1 mouse cellular context compared by ENCODE assay signal in the genomic region with DNA sequence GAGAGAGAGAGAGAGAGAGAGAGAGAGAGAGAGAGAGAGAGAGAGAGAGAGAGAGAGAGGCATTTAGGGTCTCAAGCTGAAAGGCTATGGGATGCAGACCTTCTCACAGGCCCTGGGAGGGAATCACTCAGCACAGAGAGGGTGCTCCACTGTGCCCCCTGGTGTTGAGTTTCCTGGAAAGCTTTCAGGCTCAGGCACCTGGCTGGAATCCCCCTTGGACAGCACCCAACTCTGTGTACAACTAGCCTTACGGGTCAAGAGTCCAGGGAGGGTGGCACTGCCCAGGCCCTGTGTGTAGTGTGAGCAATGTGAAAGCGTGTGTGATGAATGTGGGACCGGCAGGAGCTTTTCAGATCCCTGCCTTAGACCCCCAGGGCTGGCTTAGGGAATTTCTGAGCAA.
TF ChIP-seq lines count a peak whose summit lies in the region.

No protein-coding gene starts in this region.

TF ChIP-seq in CH12.LX, 34 proteins besides CTCF, POLR2A, EP300 and RAD21 (continued from another document):
- no peak for TF ChIP-seq JUND (conservative IDR thresholded peaks at IDR 0.05; ENCODE audit: low read depth, low read length)
